Mouse (Mus musculus): ENCODE measurements at regions not wholly inside any gene's neighbourhood (a gene's known extent, or its start where the extent isn't known, plus 50 kb on each side); places are given as distances from the start of the nearest gene placed in this dataset.

DNA sequence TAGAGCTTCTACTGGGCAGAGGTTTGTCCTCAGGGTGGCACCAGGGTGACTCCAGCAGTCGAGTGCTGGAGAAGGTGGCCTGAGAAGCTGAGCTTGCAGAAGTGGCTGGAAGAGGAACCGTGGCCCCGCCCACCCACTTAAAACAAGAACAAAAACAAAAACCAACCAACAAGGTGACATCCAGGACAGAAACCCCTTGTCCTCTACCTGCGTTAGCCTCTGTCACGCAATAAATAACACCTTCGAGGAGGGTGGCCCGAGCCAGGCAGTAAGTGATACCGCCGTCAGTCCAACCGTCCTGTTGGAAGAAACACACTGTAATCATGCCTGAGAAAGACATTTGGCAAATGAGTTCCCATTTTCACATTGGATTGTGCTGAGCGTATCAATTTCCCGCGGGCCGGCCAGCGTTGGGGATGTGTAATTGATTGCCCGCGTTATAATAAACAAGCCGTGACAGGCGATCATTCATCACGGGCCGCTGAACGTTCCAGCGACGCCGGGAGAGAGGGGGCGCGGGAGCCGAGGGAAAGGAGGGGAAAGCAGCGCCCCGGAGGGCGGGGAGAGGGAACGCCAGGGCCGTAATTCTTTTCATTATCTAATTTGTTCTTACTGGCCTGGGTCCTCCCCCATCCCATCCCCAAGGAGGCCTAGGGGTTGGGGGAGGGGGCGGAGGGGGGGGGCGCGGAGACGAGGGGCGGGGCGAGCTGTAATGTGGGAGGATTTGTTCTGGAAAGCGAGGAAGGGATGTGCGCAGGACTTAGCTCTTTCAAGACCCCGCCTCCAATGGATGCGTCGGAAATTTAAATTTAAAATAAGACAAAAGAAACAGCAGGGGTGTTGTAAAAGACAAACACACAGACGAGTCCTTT is 135.6 kb downstream of the 2410131K14Rik start:
- DNase-seq: peak; percentile 37

GRCm38 (mm10) chr5:118381294-118381675 is 136.3 kb downstream of the 2410131K14Rik start:
- DNase-seq: peak; percentile 84

DNA sequence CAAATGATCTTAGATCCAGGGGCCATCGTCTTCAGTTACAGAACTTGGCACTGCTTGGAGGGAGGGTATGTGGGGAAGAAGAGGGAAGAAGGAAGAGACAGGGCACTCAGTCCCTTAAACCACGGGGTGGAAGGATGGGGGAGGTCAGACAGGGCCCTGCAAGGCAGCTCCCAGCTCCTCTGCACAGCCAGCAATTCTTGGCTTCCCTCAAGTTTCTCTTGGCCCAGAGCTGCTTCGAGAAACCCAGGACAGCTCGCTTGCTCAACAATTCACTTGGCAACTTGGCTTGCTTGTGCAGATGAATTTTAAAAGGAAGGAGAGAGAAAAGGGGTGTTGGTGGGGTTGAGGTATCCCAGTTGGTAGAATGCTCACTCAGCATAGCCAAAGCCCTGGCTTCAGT is 141.1 kb downstream of the 2410131K14Rik start:
- DNase-seq: no peak

DNA sequence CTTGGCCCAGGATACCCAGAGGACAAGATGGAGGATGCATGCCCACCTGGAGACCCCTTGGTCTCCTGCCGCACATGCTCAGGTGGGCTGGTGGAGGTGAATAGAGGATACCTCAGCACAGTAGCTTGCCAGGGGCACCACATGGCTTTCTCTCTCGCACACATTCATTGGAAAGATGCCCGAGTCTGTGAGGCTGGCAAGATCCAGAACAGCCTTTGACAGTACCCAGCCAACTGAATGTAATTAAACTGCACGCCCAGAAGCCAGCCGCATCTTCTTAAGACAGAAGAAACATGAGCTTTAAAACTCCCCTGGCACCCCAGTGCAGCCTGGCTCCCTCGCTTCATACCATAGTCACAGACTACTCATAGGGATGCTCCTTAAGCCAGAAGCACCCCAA is 143.4 kb downstream of the 2410131K14Rik start:
- no peak for DNase-seq

- no peak for DNase-seq
These were observed 145.8 kb downstream of the 2410131K14Rik start for GRCm38 (mm10) chr5:118390691-118391373.

- DNase-seq: no peak
These were observed 148.0 kb downstream of the 2410131K14Rik start for GRCm38 (mm10) chr5:118392932-118393487.

DNA sequence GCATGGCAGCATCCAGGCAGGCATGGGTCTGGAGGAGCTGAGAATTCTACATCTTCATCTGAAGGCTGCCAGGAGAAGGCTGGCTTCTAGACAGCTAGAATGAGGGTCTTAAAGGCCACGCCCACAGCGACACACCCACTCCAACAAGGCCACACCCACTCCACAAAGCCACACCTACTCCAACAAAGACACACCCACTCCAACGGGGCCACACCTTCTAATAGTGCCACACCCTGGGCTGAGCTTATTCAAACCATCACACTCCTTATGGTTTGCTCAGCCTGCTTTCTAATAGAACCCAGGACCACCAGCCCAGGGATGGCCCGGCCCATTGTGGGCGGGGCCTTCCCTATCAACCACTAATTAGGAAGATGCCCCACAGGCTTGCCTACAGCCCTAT is 149.0 kb downstream of the 2410131K14Rik start:
- DNase-seq: no peak

DNA sequence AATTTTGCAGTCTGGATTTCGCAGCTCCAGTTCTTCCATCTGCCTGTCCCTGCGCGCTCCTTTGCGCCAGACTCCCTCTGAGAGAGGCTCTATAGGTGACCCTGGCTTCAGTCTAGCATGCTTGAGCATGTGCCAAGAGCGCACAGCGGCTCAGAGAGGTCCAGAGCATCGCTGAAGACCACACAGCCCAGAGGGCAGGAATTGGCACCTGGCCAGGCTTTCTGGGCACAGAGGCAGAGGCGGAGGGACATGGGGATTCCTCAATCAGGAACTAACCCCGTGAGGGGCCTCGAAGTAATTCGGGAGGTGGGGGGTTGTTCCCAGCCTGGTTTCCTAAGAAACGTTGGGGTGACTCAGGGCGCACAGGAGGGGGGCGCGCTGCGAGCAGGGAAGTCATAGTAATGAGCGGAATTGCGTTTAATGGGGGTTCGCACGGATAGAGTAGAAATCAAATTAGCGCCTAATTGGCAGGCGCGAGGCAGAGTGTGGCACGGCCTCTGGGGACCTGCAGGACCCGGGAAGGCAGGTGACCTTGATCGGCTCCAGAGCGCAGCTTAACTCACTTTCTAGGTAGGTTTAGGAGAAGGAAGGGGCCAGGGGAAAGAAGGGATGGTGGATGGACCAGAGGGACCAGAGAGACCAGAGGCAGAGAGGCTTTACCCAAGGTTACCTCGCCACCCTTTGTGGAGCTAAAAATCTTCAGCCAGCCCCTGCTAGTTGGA is 151.1 kb downstream of the 2410131K14Rik start:
- DNase-seq: no peak

DNA sequence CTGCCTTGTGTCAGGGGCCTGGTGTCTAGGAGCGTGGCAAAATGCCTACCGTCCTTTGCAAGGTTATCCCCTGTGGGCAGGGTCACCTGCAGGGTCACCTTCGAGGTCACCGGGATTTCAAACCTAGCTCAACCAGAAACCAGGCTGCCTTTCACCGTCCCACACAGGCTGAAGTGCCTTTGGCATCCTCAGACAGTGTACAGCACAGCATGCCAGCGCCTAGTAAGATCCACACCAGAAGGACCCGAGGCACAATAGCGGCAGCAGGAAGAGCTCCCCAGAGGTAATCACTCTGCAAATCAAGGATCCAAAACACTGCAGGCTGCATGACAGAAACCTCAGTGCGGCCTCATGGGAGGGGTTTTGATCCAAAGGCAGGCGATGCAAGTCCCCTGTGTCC is 155.9 kb downstream of the 2410131K14Rik start:
- no peak for DNase-seq

GRCm38 (mm10) chr5:118404398-118404797 is 156.1 kb upstream of the Med13l start:
- no peak for DNase-seq

DNA sequence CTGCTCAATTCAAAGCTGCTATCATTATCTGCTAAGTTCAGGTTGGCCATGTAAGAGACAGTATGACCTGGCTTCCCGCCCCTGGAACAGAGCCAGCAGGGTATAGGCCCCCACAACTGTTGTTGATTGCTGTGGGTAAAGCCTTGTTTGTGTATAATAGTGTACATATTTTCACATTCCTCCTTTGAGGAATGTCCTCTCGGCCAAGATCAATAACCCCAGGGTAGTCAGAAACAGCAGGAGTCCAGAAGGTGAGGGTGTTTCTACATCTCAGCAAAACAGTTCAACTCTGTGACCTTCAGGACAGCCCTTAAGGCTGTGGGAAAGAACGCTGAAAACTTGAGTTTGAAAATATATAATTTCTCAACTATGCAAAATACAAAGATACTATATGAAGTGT is 155.1 kb upstream of the Med13l start:
- DNase-seq: no peak

DNA sequence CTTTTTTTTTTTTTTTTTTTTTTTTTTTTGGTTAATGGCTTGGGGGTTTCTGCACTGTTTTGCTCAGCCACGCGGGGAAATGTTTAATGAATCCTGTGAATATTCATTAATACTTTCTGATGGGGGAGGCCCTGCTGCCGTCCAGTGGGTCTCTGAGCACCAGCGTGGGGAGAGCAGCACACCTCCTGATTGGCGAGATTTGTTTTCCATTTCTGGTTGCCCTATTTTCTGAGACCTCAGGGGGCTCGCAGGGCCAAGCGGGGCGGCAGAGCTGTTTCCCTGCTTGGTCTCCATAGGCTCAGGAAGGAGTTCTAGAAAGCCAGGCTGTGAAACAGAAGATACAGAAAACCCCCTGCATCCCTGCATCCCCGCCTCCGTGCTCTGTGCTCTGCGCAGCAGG is 153.0 kb upstream of the Med13l start:
- DNase-seq: no peak

- DNase-seq: no peak
These were observed 152.5 kb upstream of the Med13l start for GRCm38 (mm10) chr5:118407973-118408372.

DNA sequence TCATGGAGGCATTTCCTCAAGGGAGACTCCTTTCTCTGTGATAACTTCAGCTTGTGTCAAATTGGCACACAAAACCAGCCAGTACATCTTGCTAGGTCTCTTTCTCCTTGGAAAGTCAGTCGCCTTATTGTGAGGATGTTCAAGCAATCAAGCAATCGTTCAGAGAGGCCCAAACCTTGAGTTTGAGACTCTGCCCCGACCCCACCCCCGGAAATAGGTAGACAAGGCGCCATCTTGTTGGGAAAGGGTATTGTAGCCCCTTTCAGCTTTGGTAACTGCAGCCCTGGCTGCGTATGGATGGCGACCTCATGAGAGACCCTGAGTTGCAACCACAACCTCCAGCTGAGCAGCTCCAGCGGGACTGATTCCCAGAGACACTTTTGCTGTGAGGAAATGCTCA is 151.7 kb upstream of the Med13l start:
- DNase-seq: no peak

DNA sequence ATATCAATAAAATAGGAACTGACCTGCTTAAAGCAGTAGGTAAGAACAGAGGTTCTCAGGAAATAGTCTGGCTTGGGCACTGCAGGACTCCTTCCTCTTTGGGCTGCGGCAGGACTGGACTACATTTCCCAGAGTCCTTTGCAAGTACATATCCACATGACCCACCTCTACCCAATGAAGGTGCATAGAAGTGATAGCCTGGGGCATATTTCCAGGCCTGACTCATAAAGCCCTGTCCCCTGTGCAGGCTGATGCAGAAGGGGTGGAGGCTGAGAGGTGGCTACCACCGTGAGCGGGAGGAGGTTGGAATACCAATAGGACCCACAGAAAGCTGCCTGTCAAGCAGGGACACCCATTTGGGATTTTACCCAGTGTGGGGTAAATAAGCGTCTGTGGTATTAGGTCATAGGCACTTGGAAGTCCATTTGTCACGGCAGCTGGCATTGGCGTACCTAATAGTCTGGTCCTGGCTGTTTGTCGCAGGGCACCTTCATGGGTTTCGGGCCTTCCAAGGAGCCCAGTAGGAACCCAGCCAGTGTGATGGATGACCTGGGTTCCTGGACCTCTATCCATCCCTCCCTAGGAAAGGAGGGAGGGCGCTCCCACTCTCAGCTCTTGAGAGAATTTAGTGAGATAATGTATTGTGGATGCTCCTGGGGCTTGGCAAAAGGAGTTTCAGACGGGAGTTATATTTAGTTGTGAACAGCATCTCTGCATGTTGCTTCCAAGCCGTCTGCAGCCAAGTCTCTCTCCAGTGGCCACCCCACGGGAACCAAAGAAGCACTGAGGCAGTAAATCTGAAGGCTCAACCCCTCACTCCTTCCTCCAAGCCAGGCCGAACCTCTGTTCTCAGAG is 146.8 kb upstream of the Med13l start:
- peak; percentile 52 for DNase-seq

DNA sequence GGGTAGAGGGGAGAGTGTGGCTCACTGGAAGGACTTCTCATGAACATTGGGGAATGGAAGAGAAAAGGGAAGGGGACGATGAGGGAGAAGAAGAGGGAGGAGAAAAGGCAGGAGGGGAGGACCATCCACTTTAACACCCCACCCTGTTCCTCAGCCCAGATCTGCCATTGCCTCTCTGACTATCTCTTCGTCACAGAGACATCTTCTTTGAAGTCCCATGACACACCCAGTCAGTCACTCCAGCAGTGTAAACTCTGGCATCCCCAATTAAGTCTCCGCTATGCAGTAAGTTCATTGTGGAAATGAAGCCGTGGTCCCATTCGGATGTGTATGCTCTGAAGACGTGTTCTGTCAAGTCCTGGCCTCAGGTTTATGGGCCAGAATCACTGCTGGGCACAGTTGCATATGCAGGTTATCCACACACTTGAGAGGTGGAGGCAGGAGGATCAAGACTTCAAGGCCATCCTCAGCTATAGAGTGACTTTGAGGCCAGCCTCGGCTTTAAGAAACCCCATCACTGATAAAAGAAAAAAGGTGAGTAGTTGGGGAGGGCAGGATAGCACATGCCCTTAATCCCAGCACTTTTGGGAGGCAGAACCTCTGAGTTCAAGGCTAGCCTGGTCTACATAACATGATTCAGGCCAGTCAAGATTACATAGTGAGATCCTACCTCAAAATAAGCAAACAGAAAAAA is 141.0 kb upstream of the Med13l start:
- DNase-seq: no peak

GRCm38 (mm10) chr5:118421884-118422821 is 138.3 kb upstream of the Med13l start:
- no peak for DNase-seq

DNA sequence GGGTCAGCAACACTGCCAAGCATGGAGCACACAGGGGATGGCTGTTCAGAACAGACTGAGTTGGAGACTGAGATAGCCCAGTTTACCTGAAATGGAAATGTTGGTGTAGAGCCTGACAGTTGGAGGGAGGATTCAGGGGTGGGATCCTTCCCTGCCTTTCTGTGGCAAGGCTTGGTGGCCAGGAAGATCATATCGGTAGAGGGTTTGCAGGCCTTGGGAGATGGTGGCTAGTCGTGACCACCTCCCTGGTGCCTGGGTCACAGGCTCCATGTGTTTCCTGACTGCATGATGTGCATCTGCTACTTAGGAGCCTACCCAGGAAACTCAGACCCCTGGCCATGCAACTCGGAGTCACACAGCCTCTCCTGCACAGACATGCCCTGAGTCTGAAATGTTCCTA is 136.3 kb upstream of the Med13l start:
- no peak for DNase-seq

- DNase-seq: no peak
These were observed 135.5 kb upstream of the Med13l start for GRCm38 (mm10) chr5:118424764-118425568.

DNA sequence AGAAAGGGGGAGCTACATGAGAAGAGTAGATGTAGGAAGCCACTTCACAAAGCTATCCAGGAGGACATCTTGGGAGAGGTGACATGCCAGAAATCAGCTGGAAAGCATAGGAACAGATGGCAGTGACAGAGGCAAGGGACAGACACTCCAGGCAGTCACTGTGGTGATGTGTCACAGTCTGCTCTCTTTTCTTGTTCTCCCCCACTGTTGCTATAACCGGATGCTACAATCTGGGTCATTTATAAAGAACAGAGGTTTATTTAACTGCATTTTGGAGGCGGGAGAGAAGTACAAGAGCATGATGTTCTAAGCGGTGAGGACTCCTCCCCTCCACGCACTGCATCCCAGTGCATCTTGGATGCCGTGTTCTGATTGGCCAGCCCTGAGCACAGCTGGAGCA is 133.8 kb upstream of the Med13l start:
- DNase-seq: no peak

Data from thymus, postnatal 25 days (tissue).